Mouse (Mus musculus) ES-E14 (cell line): ENCODE data around the gene Zmpste24. TPM values are rescaled to one million over a fixed set of nuclear protein-coding genes. Genes with fewer than 3 reads are reported as not detected.

ENCODE experiments used
- DNase-seq: peaks from one replicate; pipeline ENCODE4 v3.0.0-alpha.2; 2013; ENCODE audit warnings: low read depth, low spot score
- H3K27ac ChIP-seq: 2 replicates; pipeline ENCODE4 v1.5.1; 2012; ENCODE audit warnings: low read depth, mild to moderate bottlenecking, low read length, moderate library complexity, mixed read lengths; ENCODE audit not compliant: poor library complexity, insufficient read depth, severe bottlenecking
- H3K36me3 ChIP-seq: 2 replicates; pipeline ENCODE4 v1.6.1; 2012; ENCODE audit warnings: mild to moderate bottlenecking, low read length, moderate library complexity, mixed read lengths; ENCODE audit not compliant: control insufficient read depth, poor library complexity, insufficient read depth, severe bottlenecking
- H3K4me1 ChIP-seq, 2 experiments: fragments of 150-350 bp in 1 of 2; sonication (generic) in 1 of 2; 2 replicates each; pipeline ENCODE4 v1.6.1; 2012; ENCODE audit warnings: low read length in 2 of 2, mild to moderate bottlenecking in 1 of 2, mixed read lengths in 1 of 2; ENCODE audit not compliant: control insufficient read depth in 2 of 2, insufficient read depth in 2 of 2, poor library complexity in 1 of 2
- H3K4me3 ChIP-seq, 2 experiments: fragments of 150-350 bp in 1 of 2; sonication (generic) in 1 of 2; 2 replicates each; pipeline ENCODE4 v1.5.1; 2012; ENCODE audit warnings: low read length in 2 of 2, low read depth in 1 of 2, mild to moderate bottlenecking in 1 of 2, mixed read lengths in 1 of 2; ENCODE audit not compliant: insufficient read depth in 1 of 2, poor library complexity in 1 of 2, severe bottlenecking in 1 of 2
- H3K9ac ChIP-seq: 2 replicates; pipeline ENCODE4 v1.6.1; 2012; ENCODE audit warnings: low read depth, mild to moderate bottlenecking, low read length, mixed read lengths; ENCODE audit not compliant: poor library complexity, insufficient read depth, severe bottlenecking
- H3K9me3 ChIP-seq: fragments of 150-350 bp; sonication (generic); 2 replicates; pipeline ENCODE4 v1.6.1; 2012; ENCODE audit warnings: low read depth, mild to moderate bottlenecking, low read length; ENCODE audit not compliant: control insufficient read depth, insufficient read depth
- CHD2 ChIP-seq: IDR thresholded peaks from 2 replicates; pipeline ENCODE4 v1.6.1; 2014; ENCODE audit warnings: mild to moderate bottlenecking, low read depth, low read length, inconsistent platforms
- HCFC1 ChIP-seq: IDR thresholded peaks from 2 replicates; pipeline ENCODE4 v1.6.1; 2012; ENCODE audit warnings: low read length, inconsistent platforms, borderline replicate concordance; ENCODE audit not compliant: insufficient read depth
- MAFK ChIP-seq: IDR thresholded peaks from 2 replicates; pipeline ENCODE4 v1.6.1; 2014; ENCODE audit warnings: mild to moderate bottlenecking, low read depth, low read length, inconsistent platforms; ENCODE audit not compliant: insufficient read depth
- ZC3H11A ChIP-seq: IDR thresholded peaks from 2 replicates; pipeline ENCODE4 v1.6.1; 2012; ENCODE audit warnings: low read depth, mild to moderate bottlenecking, inconsistent platforms, low read length, borderline replicate concordance
- ZNF384 ChIP-seq: IDR thresholded peaks from 2 replicates; pipeline ENCODE4 v1.6.1; 2012; ENCODE audit warnings: low read depth, low read length, inconsistent platforms
- in situ Hi-C, 2 experiments: fragments of 600-800 bp; cut with MboI; formaldehyde crosslinking; loops; one replicate each; pipeline ENCODE4 v1.15.1; 2025; ENCODE audit warnings: low sequenced_read_pairs in 2 of 2, inconsistent platforms in 1 of 2; ENCODE audit not compliant: unreplicated experiment in 2 of 2
- total RNA-seq: library from RNA; depleted of rRNA; stranded (reverse); fragments of 300-350 nt; gene quantifications from 2 replicates; pipeline ENCODE4 v1.2.3, GENCODE M21; 2012

Gene Zmpste24
- total RNA-seq, 1 experiment: 45.3 TPM

- Histone ChIP-seq H3K36me3 (0 out of 2 replicates have a peak, but pooled peaks cover 3% of the 10 kb centered on the region), H3K4me1 (peaks cover 0 to 12% of the 10 kb centered on the region in 2 experiments; a peak in 1 of 4 replicates), H3K27ac (no peak overlapping the region), H3K9ac (no peak overlapping the region), H3K9me3 (no peaks in the 10 kb centered on the region), H3K4me3 (no peak overlapping the region)
- no peak for DNase-seq
- TF ChIP-seq MAFK: no peak
- no peak for TF ChIP-seq HCFC1
- no peak for TF ChIP-seq ZNF384
- TF ChIP-seq ZC3H11A: no peak
- no peak for TF ChIP-seq CHD2
- in situ Hi-C loops: no loop called here
These were observed 46.2 kb downstream of the Zmpste24 start for GRCm38 (mm10) chr4:121051863-121052262.

- no peak for DNase-seq
- H3K4me3 ChIP-seq: no peak overlapping the region; a peak in 1 of 4 replicates
- H3K9ac ChIP-seq: no peak overlapping the region
- H3K9me3 ChIP-seq: no peaks in the 10 kb centered on the region
- in situ Hi-C loops: no loop called here
- TF ChIP-seq MAFK (no peak), ZNF384 (no peak), CHD2 (no peak), HCFC1 (no peak), ZC3H11A (no peak)
- H3K27ac ChIP-seq: peak overlapping the region; percentile 82; the same call in 1 of the 2 replicates
- no peaks in the 10 kb centered on the region for H3K36me3 ChIP-seq
- H3K4me1 ChIP-seq: peaks cover 0 to 26% of the 10 kb centered on the region in 2 experiments
These were observed 55.1 kb downstream of the Zmpste24 start for GRCm38 (mm10) chr4:121042946-121043345.

- H3K9ac ChIP-seq: peak overlapping the region; percentile 20; the same call in 1 of the 2 replicates
- no peaks in the 10 kb centered on the region for H3K9me3 ChIP-seq
- H3K36me3 ChIP-seq: no peaks in the 10 kb centered on the region
- no peak for TF ChIP-seq ZC3H11A
- no peak for TF ChIP-seq HCFC1
- TF ChIP-seq ZNF384: no peak
- no peak for TF ChIP-seq MAFK
- no peak for TF ChIP-seq CHD2
- no peak for DNase-seq
- peaks cover 0 to 26% of the 10 kb centered on the region in 2 experiments for H3K4me1 ChIP-seq
- peak overlapping the region; percentile 82; the same call in 1 of the 2 replicates for H3K27ac ChIP-seq
- in situ Hi-C loops: no loop called here
- peak overlapping the region in 1 of 2 experiments; percentile 25; a peak in 1 of 4 replicates for H3K4me3 ChIP-seq
These were observed 55.6 kb downstream of the Zmpste24 start for GRCm38 (mm10) chr4:121042472-121042871.

GRCm38 (mm10) chr4:121040897-121041671, 57.0 kb downstream of the Zmpste24 start:
- DNase-seq: no peak
- H3K27ac ChIP-seq: peak overlapping the region; percentile 52; the same call in 1 of the 2 replicates
- in situ Hi-C loops: no loop called here
- TF ChIP-seq CHD2 (no peak), HCFC1 (no peak), ZNF384 (no peak), MAFK (no peak), ZC3H11A (no peak)
- H3K9me3 ChIP-seq: no peaks in the 10 kb centered on the region
- no peaks in the 10 kb centered on the region for H3K36me3 ChIP-seq
- H3K4me1 ChIP-seq: peaks cover 0 to 26% of the 10 kb centered on the region in 2 experiments
- peak overlapping the region; percentile 14; the same call in 1 of the 2 replicates for H3K9ac ChIP-seq
- no peak overlapping the region for H3K4me3 ChIP-seq
